Mouse (Mus musculus): Measurements from ENCODE around the gene Lrrc63.

DNA sequence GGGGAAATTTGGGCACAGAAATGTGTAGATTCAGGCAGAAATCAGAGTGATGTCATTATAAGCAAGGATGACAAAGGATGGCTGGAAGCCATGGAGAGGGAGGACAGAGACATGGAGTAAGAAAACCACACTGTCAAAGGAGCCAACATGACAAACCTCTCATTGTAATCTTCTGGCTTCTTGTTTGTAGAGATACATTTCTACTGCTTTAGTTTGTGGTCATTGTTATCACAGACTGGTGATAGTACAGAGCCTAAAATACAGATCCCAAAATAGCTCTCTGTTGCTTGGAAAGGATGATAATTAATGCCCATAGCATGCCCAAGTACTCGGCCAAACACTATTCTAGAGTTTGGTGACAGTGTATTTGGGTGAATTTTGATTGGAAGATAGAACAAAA, 39.9 kb upstream of the Lrrc63 start:
- TF ChIP-seq CTCF (IDR thresholded peaks at IDR 0.05; ENCODE audit: control insufficient read depth, insufficient read depth, insufficient replicate concordance, low read depth, low read length) (no peak), POLR2A (IDR thresholded peaks at IDR 0.05; ENCODE audit: control insufficient read depth, low read depth, low read length) (no peak)

Data from testis, adult 2 months (tissue).